Mouse (Mus musculus): ENCODE results near the gene Fam166a.

The Fam166a gene

DNA sequence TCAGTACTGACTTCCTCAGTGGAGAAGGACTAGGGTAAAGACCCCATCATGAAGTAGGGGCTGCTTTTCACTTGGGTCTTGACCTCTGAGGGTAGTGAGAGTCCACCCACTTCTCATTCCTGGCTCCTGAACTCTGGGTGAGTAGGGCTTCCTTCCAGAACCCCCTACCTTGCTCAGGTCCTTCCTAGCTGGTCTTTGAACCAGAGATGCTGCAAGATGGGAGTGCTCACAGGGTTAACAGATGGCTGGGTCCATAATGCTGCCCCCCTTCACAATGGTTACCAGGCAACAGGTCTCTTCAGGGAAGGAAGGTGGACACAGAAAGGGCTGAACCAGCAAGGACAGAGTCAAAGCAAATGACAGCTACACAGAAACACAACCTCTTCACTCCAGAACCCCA, at the start of gene Fam166a:
Gene Fam166a (plus strand): TSS at position 301 of the 400 bp plus-strand sequence.
- DNase-seq (ENCODE audit: low read depth, low spot score): no peak

DNA sequence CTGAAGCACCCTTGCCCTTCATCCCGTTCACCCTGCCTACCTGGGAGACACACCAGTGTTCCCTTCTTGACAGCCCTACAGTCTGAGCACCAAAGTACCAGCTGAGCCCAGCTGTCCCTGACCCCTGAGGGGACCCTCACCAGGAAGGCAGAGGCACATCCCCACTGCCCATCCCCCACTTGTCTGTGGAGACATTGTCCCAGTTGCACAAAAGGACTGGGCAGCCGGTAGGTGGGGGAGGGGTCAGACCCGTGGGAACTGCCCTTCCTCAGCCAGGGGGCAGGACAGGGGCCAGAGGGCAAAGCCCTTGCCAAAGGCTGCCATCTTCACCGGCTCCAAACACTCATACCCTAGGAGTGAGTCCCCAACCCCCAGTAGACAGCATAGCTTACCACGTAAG, 48.8 kb upstream of the Fam166a start:
- no peak for DNase-seq (ENCODE audit: low read depth, low spot score)

DNA sequence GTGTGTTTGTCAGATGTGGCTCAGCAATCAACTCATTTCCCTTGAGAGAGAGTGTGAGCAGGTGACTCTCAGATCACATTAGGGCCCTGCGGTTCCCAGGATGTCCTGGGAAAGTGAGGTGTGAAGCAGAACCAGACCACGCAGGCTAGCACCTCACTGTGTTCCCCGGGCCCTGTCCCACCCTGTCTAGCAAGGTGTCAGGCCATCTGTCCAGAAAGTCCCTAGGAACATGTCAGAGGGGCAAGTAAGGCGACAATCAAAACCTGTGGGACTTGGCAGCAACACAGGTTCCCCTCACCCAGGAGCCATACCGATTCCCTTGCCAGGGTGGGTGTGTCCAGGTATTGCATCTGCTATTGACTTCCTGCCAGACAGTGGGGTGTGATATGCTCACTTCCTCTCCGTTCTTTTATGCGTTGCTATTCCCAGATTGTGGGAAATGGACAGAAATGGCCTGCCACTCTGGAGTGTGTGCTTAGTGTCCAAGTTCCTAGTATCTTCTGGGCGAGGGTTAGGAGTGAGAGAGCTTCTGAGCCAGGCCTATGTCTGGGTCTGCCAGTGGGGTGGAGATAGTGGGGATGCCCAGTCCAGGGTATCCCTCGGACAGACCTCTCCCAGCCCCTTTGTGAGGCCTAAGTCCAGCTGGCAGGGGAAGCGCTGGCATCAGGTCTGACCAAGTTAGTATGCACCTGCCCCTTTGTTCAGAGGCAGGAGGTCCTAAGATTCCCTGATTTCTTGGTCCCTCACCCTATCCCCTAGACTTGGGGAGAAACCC, 48.0 kb upstream of the Fam166a start:
- DNase-seq (ENCODE audit: low read depth, low spot score): no peak

DNA sequence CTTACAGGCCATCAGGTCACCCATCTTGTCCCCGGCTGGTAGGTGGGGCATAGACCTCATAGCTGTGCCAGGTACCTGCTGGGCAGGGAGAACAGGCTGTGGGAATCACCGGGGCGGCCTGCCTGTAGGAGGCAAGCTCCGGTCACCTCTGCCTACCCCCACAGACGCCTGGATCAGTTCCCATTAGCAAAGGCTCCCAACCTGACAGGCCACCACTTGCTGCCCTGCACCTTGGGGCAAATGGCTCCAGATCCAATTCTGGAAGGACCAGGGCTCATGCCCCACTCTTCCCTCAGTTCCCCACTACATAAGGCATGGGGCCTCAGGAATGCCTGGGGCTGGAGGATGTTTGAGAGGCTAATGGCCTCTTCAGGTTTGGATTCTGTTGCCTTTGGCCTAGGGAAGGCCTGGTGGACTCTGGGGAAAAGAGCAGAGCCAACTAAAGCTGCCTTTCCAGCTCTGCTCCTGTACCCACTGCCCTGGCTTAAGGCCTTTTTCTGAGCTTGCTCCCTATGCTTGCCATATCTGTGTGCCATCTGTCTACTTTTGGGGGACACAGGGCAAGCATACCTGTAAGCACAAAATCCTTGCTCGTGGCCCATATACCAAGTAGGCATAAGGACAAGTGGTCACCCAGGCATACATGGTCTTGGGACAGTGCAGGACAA, 47.3 kb upstream of the Fam166a start:
- DNase-seq (ENCODE audit: low read depth, low spot score): no peak

- DNase-seq (ENCODE audit: low read depth, low spot score): no peak
Measured at GRCm38 (mm10) chr2:25171769-25172153, 46.8 kb upstream of the Fam166a start.

GRCm38 (mm10) chr2:25172629-25173028, 45.9 kb upstream of the Fam166a start:
- DNase-seq (ENCODE audit: low read depth, low spot score): peak; percentile 79

- DNase-seq (ENCODE audit: low read depth, low spot score): no peak
Measured at GRCm38 (mm10) chr2:25173821-25174220, 44.7 kb upstream of the Fam166a start.

DNA sequence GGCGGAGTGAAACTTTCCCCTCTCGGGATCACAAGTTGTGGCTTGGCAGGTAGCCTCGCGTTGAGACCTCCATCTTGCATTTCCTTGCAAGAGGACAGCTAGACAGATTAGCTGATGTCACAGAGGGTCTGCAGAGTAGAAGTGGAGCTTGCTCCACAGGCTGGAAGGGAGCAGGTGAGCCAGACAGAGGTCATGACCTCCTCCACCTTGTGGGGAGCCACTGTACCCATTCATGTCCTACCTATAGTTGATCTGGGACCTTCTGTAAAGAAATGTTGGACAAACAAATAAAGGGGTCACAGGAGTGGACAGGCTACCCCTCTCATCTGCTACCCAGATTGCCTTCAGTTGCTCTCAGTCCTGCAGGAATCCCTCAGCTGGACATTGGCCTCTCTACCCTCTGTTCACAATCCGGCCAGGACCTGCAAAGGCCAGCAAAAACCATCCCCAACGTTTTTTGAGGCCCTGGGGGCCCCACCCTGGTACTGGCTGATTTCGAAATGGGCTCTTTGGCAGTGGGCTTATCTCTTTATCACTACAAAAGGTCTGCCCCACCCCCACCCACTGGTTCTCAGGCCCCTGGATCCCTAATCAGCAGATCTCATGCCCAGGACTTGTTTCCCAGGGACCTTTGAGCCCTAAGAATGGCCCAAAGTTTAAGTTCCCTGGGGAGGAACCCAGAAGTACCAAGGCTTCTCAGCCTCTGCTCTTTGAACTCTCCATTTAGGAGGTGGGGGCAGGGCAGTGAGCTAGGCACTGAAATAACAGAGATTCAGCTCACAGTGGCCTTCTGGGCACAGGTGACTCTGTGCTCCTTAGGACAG, 43.5 kb upstream of the Fam166a start:
- DNase-seq (ENCODE audit: low read depth, low spot score): no peak

GRCm38 (mm10) chr2:25175690-25176078, 42.9 kb upstream of the Fam166a start:
- no peak for DNase-seq (ENCODE audit: low read depth, low spot score)

DNA sequence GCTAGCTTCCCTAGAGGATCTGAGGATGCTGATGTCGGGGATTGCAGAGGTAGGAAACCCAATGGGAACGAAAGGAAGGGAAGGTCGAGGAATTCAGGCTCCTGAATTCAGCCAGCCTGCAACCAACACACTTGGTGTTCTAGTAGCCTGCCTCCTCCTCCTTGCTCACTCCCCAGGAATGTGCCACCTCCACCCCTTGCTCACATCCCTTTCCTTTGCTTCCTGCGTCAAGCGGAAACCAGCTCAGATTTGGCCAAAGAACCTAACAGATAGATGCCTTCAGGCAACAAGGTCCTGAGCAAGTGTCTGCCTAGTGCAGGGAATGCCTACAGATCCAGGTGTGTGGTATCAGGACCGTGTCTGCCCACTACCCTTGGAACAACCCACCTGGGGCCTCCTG, 42.0 kb upstream of the Fam166a start:
- peak; percentile 74 for DNase-seq (ENCODE audit: low read depth, low spot score)

DNA sequence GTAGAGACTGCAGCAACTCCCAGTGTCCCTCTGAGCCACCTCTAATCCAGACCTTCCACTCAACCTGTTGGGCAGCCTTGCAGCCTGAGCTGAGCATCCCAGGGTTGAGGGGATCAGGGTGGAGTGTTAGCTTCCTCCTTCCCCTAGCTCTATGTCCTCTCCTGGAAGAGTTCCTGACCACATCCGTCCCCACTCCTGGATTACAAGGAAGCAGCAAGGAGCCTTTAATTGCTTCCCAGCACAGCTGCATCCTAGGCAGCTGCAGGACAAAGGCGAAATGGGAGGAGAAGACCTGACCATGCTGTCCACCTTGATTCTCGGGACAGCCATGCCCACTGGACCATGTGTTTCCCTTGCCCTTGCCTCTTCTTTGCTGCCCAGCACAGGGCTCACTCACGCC, 41.5 kb upstream of the Fam166a start:
- no peak for DNase-seq (ENCODE audit: low read depth, low spot score)

DNA sequence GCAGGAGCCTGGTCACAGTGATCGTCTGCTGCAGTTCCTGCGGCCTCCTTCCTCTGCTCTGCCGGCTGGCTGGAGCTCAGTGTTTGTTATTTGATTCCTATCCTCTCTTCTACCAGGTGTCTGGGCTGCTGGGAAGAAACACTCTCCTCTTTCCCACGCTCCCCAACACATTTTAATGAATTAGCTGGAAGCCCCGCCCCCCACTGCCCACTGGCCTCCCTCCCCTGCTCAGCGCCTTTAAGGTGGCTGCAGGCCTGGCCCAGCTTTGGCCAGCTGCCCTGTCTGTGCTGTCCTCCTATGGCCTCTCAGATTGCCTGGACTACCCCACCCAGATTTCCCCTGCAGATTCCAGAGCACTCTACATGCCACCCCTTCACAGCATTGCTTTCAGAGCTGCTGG, 40.9 kb upstream of the Fam166a start:
- DNase-seq (ENCODE audit: low read depth, low spot score): no peak

- no peak for DNase-seq (ENCODE audit: low read depth, low spot score)
Measured at GRCm38 (mm10) chr2:25178285-25178972, 40.1 kb upstream of the Fam166a start.

DNA sequence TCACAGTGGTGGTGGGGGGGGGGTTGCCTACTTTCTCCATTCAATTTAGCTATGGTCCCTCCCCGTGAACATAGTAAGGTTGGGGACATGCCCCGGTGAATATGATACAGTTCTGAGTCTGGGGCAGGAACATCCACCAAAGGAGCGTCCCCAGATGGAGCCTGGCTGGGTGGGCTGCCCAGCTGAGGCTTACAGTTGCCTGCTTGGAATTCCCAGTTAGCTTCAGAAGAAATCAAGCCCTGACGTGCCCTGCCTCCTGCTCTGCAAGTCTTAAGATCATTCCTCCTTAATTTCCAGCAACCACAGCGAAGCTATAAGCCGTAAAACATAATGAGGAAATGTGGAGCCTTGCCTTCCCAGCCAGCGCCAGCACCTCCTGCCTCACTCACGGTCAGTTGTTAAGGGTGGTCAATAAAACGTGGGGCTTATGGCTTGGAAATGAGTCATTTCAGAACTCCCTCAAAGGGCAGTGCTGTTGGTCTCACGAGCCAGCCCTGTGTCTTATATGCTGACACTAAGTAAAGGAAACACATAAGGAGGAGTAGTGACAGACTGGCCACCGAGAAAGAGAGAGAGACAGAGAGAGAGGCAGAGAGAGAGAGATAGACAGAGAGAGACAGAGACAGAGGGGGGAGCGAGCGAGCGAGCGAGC, 38.9 kb upstream of the Fam166a start:
- no peak for DNase-seq (ENCODE audit: low read depth, low spot score)

DNA sequence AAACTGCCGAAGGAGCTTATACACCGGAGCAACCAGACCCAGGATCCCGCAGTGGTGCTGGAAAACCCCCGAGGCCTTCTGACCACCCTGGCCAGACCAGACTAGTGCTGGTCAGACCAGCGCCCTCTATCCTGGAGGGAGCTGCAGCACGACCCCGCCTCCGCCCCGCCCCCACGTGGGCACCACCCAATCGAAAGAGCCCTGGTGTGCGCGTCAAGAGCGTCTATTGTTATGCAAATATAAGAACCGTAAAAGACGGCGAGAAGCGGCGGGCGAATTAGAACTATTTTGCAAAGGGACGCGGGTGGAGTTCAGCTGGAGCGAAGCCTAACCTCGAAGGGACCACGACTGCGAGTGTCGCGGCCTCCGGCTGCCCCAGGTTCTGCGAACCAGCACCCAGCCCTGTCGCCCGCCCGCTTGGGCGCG, 38.1 kb upstream of the Fam166a start, which contains the start of gene Nrarp:
Gene Nrarp (plus strand): TSS at position 281 of the 426 bp plus-strand sequence.
- no peak for DNase-seq (ENCODE audit: low read depth, low spot score)

DNA sequence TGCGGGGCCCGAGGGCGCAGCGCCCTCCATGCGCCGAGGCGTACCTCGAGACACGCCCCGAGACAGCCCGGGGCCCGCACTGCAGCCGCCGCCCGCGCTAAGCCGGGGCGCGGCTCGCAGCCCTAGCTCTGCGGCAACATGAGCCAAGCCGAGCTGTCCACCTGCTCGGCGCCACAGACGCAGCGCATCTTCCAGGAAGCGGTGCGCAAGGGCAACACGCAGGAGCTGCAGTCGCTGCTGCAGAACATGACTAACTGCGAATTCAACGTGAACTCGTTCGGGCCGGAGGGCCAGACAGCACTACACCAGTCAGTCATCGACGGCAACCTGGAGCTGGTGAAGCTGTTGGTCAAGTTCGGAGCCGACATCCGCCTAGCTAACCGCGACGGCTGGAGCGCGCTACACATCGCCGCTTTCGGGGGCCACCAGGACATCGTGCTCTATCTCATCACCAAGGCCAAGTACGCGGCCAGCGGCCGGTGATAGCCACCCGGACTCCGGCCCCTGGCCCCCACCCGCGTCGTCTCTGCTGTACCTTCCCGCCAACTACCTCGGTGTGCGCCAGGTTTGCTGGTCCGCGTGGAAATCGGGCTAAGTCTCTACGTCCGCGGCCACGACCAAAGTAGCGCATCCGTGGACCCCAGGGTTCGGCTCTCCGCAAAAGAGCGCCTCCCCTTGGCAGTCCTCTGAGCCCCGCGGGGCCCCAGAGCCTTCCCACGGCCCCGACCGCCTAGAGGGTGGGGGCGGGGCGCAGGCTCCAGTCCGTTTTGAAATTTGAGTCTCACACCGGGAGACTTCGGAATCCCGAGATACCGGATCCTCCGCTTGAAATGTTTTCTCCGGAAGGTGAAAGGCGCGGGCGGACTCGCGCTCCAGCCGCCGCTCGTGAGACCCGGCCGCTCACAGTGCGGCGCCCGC, 37.3 kb upstream of the Fam166a start:
- no peak for DNase-seq (ENCODE audit: low read depth, low spot score)

- DNase-seq (ENCODE audit: low read depth, low spot score): no peak
Measured at GRCm38 (mm10) chr2:25181891-25182397, 36.6 kb upstream of the Fam166a start.

- DNase-seq (ENCODE audit: low read depth, low spot score): no peak
Measured at GRCm38 (mm10) chr2:25182664-25183063, 35.9 kb upstream of the Fam166a start.

DNA sequence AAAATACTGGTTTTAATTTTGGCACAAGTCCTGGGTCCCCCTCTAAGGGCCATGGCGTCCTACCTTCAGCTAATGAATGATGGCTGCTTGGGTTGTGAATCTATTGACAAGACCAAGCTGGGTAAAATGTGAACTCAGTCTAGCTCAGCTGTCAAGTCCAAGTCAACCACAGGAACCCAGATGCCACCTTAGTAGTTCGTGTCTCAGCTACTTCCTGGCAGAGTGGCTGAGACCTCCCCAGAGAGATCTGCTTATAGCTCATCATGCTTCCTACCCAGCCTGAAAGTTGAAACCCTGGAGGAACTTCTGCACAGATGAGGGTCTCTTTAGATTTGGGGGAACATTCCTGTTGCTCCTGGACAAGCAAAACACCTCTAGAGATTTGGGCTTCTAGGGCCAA, 35.2 kb upstream of the Fam166a start:
- no peak for DNase-seq (ENCODE audit: low read depth, low spot score)

DNA sequence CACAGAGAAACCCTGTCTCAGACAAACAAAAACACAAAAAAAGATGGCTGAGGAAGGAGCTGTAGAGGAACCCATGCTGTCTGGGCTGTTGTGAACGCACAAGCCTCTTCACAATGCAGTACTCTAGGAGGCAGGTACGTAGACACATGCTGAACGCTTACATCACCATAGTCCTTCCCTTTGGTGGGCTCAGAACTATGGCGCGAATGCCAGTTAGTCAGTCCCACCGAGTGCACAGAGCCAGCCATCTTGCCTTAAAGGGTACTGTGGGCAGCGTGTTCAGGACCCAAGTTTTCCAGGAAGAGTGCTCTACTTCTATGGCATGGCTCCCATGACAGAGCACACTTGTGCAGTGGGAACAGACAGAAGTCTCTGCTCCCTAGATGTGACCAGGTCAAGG, 34.0 kb upstream of the Fam166a start:
- no peak for DNase-seq (ENCODE audit: low read depth, low spot score)
